Mouse (Mus musculus): ENCODE results near the gene Knop1.

Knop1 gene

DNA sequence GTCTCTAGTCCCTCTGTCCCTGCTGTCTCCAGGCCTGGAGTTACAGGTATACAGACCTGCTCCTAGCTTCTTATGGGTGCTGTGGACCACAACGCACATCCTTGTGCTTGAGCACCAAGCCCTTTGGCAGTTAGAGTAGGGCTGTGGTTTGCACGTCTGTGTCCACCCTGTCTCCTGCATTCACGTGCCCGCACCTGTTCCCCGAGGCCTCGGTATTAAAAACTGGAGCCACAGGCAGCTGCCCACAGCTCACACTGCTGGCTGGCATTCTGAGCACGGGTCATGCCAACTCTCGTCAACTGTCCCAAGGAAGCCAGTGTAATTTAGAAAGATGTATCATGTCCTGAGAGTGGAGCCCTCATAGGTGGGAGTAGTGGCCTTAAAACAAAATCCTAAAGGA lies 60.3 kb downstream of the Knop1 start:
- DNase-seq = no peak

DNA sequence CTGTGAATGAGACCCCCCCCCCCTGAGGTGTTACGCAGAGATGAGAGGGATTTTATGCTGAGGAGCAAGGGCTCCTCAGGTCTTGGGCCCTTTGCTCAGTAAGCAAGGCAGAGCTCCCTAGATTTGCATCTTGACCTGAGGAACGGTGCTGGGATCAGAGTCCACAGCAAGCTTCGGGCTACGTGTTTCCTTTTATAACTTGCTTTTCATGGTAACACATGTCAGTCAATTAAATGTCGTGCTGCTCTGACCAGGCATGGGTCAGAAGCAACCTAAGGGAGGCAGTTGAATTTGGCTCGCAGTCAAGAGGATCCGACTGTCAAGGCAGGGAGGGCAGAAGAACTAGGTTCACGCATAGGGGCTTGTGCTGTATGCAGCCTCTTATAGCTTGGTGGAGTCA lies 62.2 kb downstream of the Knop1 start:
- DNase-seq = no peak

Data from thymus, postnatal 14 days (tissue).